Mouse (Mus musculus) liver, embryonic 15.5 days (tissue): ENCODE measurements around the gene Plxna4. TPM values are rescaled to one million over a fixed set of nuclear protein-coding genes. Genes with fewer than 3 reads are reported as not detected.

ENCODE experiments used
- ATAC-seq: fragments of 200-750 bp; cut with Nextera tagmentation; 2 replicates; pipeline ENCODE4 v1.8.0; 2017; ENCODE audit warnings: moderate number of reproducible peaks, mild to moderate bottlenecking, moderate library complexity; ENCODE audit not compliant: insufficient read depth
- H3K27ac ChIP-seq: fragments of 300-500 bp; sonication (generic); replicated peaks from 2 replicates; pipeline ENCODE4 v1.5.1; 2015; ENCODE audit warnings: mild to moderate bottlenecking, inconsistent platforms
- H3K27me3 ChIP-seq: fragments of 300-500 bp; sonication (generic); 2 replicates; pipeline ENCODE4 v1.6.1; 2015; ENCODE audit warnings: mild to moderate bottlenecking, inconsistent platforms
- H3K36me3 ChIP-seq: fragments of 300-500 bp; sonication (generic); replicated peaks from 2 replicates; pipeline ENCODE4 v1.6.1; 2015; ENCODE audit warnings: moderate library complexity, mild to moderate bottlenecking, inconsistent platforms
- H3K4me1 ChIP-seq: fragments of 300-500 bp; sonication (generic); replicated peaks from 2 replicates; pipeline ENCODE4 v1.6.1; 2015; ENCODE audit warnings: inconsistent platforms
- H3K4me2 ChIP-seq: fragments of 300-500 bp; sonication (generic); 2 replicates; pipeline ENCODE4 v1.6.1; 2015; ENCODE audit warnings: moderate library complexity, mild to moderate bottlenecking, inconsistent platforms
- H3K4me3 ChIP-seq: fragments of 300-500 bp; sonication (generic); replicated peaks from 2 replicates; pipeline ENCODE4 v1.5.1; 2015; ENCODE audit warnings: mild to moderate bottlenecking, inconsistent platforms
- H3K9ac ChIP-seq: fragments of 300-500 bp; sonication (generic); 2 replicates; pipeline ENCODE4 v1.6.1; 2015; ENCODE audit warnings: moderate library complexity, mild to moderate bottlenecking, inconsistent platforms
- H3K9me3 ChIP-seq: fragments of 300-500 bp; sonication (generic); replicated peaks from 2 replicates; pipeline ENCODE4 v1.6.1; 2016; ENCODE audit warnings: inconsistent platforms
- WGBS: fragments of 180-500 bp; shearing (Covaris S2); methylation state at CpG from one replicate; pipeline ENCODE4 v1.1.7; 2015; ENCODE audit warnings: mixed read lengths; ENCODE audit not compliant: insufficient replicate concordance; 5-methylcytosine and 5-hydroxymethylcytosine counted together
- polyA plus RNA-seq: library from polyadenylated mRNA; unstranded; fragments of >200 nt; fragmentation: Nextera tagmentation; extraction: Ambion mirVana; gene quantifications from 2 replicates; pipeline ENCODE4 v1.2.1, GENCODE M21; 2015

The Plxna4 gene
- polyA plus RNA-seq, 1 experiment from 2014 or later = 0.26 TPM

DNA sequence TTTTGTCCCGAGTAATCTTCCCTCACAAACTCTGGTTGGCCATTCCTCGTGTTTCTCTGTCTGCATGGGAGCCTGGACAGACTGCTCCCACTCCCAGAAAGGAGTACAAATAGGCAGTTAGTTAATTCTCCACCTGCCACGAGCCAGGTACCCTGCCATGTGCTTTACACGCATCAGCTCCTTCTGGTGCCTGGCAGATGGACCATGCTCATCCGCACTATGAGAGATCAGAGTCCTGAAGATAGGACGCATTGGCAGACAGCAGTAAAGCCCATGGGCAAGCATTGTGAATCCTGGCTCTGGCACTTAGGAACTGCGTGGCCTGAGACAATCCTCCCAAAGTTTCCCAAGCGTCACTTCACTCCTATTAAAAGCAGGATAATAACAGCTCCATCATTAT, 270.5 kb downstream of the Plxna4 start:
- H3K4me2 ChIP-seq = no peak overlapping the region
- no peak overlapping the region for H3K9ac ChIP-seq
- no peaks in the 10 kb centered on the region for H3K27me3 ChIP-seq
- H3K4me3 ChIP-seq = no peak overlapping the region
- H3K4me1 ChIP-seq = no peaks in the 10 kb centered on the region
- WGBS = 53% methylated on average over 8 of the region's 8 CpGs
- no peak for ATAC-seq
- H3K9me3 ChIP-seq = no peaks in the 10 kb centered on the region
- no peak overlapping the region for H3K27ac ChIP-seq
- H3K36me3 ChIP-seq = no peaks in the 10 kb centered on the region

DNA sequence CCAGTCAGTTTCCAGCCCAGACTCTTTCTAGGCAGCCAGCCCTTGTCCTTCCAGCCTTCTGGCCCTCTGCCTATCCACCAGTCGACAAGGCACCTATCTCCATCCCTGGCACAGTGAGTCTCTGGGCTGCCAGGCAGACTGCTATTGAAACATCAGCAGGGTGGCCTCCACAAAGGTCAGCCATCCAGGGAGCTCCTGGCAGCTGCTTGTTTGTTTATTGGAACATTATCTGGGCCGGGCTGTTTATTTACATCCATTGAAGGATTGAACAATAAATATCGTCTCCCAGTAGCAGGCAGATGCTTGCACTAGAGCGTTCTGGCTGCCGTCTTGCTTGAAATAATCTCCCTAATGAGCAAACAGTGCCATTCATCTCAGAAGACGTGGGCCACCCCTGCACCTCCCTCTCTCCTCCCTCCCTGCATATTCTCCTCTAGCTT, 273.0 kb downstream of the Plxna4 start:
- no peaks in the 10 kb centered on the region for H3K36me3 ChIP-seq
- no peak overlapping the region for H3K4me3 ChIP-seq
- H3K4me1 ChIP-seq = no peaks in the 10 kb centered on the region
- no peak for ATAC-seq
- WGBS = 38% methylated on average over 6 of the region's 6 CpGs
- no peak overlapping the region for H3K9ac ChIP-seq
- H3K27ac ChIP-seq = no peak overlapping the region
- no peak overlapping the region for H3K4me2 ChIP-seq
- no peaks in the 10 kb centered on the region for H3K27me3 ChIP-seq
- H3K9me3 ChIP-seq = no peaks in the 10 kb centered on the region

DNA sequence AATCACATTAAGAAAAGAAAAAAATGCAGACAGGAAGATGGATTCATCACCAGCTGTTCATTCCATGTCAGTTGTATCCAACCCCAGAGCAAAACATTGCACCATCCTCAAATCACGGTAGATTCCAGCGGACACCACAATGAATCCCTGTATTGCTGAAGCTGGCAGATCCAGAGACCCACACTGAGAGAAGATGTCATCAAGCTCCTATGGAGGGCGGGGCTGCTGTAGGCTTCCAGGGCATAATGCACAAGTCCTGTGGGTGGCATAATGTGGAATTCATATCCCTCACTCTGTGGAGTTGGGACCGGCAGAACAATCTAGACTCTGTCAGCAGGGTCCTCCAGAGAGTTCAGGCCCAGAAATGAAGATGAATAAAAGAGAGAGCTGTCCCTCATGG, 278.8 kb downstream of the Plxna4 start:
- whole genome bisulfite sequencing = 65% methylated on average over 4 of the region's 4 CpGs

DNA sequence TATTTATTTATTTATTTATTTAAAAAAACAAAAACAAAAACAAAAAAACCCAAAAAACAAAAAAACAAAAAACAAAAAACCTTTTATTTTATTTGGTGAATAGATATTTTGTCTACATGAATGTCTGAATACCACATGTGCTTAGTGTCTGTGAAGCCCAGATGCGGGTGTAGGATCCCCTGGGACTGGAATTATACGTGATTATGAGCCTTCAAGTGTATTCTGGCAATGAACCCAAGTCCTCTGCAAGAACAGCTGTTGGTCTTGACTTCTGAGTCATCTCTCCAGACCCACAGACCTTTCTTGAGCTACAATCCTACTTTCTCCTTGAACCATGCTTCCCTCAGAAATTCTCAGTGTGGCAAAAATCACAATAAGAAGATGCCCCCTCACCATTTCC, 287.4 kb downstream of the Plxna4 start:
- Histone ChIP-seq H3K4me1 (no peaks in the 10 kb centered on the region), H3K27me3 (no peaks in the 10 kb centered on the region), H3K4me3 (no peak overlapping the region), H3K4me2 (no peak overlapping the region), H3K9ac (no peak overlapping the region), H3K9me3 (no peaks in the 10 kb centered on the region), H3K27ac (no peak overlapping the region), H3K36me3 (no peaks in the 10 kb centered on the region)
- 45% methylated on average over 2 of the region's 2 CpGs for WGBS
- ATAC-seq = no peak

More for the DNA sequence above, 278.8 kb downstream of the Plxna4 start:
- H3K9me3 ChIP-seq = no peaks in the 10 kb centered on the region
- H3K4me1 ChIP-seq = no peaks in the 10 kb centered on the region
- H3K4me2 ChIP-seq = no peak overlapping the region
- H3K36me3 ChIP-seq = no peaks in the 10 kb centered on the region
- no peaks in the 10 kb centered on the region for H3K27me3 ChIP-seq
- H3K27ac ChIP-seq = no peak overlapping the region
- H3K9ac ChIP-seq = no peak overlapping the region
- H3K4me3 ChIP-seq = no peak overlapping the region
- ATAC-seq = no peak

DNA sequence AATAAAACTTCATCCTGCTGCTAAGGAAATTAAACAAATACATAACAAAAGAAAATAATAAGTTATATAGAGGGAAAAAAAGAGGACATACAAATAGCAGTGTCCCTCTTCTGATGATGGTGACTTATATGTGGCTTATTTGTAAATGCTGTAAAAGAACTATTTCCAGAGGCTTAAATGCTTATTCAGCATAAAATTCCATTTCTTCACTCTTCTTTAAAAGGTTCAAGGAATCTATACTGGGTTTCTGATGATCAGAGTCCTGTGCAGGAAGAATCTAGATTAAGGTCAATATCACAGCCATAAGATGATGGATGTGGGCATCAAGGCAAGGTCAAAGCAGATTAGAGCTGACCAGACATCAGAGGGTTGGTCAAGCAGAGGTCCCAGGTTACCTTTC, 306.5 kb downstream of the Plxna4 start:
- no peak overlapping the region for H3K4me2 ChIP-seq

DNA sequence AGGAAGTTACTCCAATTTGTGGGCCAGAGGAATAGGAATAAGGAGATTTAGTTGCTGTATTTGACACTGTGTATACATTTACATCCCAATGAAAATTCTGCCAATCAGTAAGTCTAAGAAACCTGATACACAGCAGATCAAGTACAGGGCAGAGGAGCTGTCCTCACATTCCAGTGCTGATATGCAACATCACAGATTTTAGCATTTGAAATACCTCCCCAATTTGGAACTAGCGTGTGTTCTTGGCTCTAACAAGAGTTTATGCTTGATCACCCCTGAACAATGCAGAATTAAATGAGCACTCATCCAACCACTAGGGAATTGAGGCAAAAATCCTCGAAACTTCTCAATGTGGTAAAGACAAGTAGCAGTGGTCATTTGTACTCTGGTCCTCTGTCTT, 307.3 kb downstream of the Plxna4 start:
- no peaks in the 10 kb centered on the region for H3K9me3 ChIP-seq
- WGBS = 48% methylated on average over 2 of the region's 2 CpGs
- ATAC-seq = no peak
- H3K4me3 ChIP-seq = no peak overlapping the region
- no peaks in the 10 kb centered on the region for H3K4me1 ChIP-seq
- no peak overlapping the region for H3K4me2 ChIP-seq
- H3K27ac ChIP-seq = no peak overlapping the region
- H3K9ac ChIP-seq = no peak overlapping the region
- no peaks in the 10 kb centered on the region for H3K27me3 ChIP-seq
- H3K36me3 ChIP-seq = no peaks in the 10 kb centered on the region

More for the DNA sequence above, 306.5 kb downstream of the Plxna4 start:
- Histone ChIP-seq H3K36me3 (no peaks in the 10 kb centered on the region), H3K9me3 (no peaks in the 10 kb centered on the region), H3K4me1 (no peaks in the 10 kb centered on the region), H3K27me3 (no peaks in the 10 kb centered on the region), H3K27ac (no peak overlapping the region), H3K9ac (no peak overlapping the region), H3K4me3 (no peak overlapping the region)
- no peak for ATAC-seq

DNA sequence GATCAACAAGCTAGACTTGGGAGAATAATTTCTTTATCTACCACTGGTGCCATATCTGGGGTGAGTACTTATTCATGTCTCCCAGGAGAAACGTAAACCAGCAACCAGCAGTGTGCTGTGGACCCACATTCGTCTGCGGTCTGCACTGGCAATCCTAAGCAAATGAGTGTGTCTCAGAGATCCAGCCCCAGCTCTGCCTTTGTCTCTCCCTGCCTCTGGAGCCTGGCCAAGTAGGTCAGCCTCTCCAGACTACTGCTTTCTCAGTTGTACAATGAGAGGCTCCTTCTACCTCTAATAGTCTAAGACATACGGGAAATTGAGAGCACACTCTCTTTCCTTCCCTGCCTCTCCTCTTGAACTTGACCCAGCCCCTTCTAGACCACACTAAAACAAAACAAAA, 316.5 kb downstream of the Plxna4 start:
- no peak overlapping the region for H3K27ac ChIP-seq
- H3K4me1 ChIP-seq = no peaks in the 10 kb centered on the region
- WGBS = 66% methylated on average over 4 of the region's 4 CpGs
- no peaks in the 10 kb centered on the region for H3K36me3 ChIP-seq
- H3K4me3 ChIP-seq = no peak overlapping the region
- H3K9me3 ChIP-seq = no peaks in the 10 kb centered on the region
- no peak overlapping the region for H3K4me2 ChIP-seq
- no peak for ATAC-seq
- H3K9ac ChIP-seq = no peak overlapping the region
- no peaks in the 10 kb centered on the region for H3K27me3 ChIP-seq

DNA sequence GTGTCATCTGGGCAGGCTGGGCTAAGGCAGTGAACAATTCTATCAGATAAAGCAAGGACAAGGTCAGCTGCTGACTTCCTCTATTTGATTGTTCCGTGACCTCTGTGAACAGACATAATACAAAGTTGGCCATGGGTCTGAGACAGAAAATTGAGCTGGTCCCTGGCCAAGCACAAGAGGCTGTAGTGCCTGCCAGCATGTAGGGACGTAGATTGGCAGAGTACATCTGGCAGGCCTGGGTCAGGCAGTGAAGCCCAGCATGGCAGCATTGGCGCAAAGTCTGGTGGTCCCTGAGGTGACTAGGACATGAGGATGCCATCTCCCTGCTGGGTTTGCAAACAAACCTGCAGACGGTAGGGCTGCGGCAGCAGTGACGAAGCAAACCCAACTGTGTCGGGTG, 321.9 kb downstream of the Plxna4 start:
- Histone ChIP-seq H3K9me3 (no peaks in the 10 kb centered on the region), H3K4me1 (no peaks in the 10 kb centered on the region), H3K36me3 (no peaks in the 10 kb centered on the region), H3K27ac (no peak overlapping the region), H3K4me3 (no peak overlapping the region), H3K4me2 (no peak overlapping the region), H3K27me3 (no peaks in the 10 kb centered on the region), H3K9ac (no peak overlapping the region)
- ATAC-seq = no peak
- WGBS = 69% methylated on average over 7 of the region's 7 CpGs

DNA sequence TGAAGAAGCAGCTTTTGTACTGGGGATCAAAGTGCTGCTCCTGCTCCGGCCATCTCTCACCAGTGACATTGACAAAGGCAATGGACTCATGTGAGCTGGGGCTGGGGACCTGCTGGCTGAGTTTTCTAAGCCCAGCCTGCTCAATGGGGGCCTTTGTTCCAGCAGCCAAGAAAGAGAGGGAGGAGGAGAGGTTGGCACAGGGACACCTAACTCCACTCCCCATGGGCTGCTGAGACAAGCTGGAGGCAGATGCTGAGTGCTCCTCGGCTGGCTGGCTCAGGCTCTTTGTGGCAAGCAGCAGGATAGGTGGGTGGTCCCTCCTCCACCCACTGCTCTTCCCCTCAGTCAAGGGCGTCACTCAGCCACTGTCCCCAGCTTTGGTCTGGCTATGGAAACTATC, 326.7 kb downstream of the Plxna4 start:
- ATAC-seq = no peak
- 40% methylated on average over 3 of the region's 3 CpGs for WGBS

DNA sequence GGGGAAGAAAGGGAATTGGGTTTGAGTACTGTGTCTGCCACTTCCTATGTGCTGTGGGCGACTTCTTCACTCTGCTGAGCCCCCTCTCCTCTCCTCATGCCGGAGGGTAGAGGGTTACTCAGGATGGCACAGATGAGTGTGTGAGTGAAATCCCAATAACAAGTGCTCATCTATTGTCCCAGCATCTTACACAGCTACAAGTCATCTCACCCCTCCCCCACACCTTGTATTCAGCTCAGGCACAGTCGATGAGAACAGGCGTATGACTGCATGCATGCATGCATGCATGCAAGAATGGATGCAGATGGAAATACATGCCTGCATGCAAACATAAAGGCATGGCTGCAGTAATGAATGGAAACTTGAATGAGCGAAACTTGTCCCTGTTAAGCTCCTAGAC, 327.7 kb downstream of the Plxna4 start:
- no peak for ATAC-seq
- Histone ChIP-seq H3K4me3 (no peak overlapping the region), H3K9ac (no peak overlapping the region), H3K36me3 (no peaks in the 10 kb centered on the region), H3K4me2 (no peak overlapping the region), H3K27me3 (no peaks in the 10 kb centered on the region), H3K4me1 (no peaks in the 10 kb centered on the region), H3K9me3 (no peaks in the 10 kb centered on the region), H3K27ac (no peak overlapping the region)
- WGBS = 60% methylated on average over 5 of the region's 5 CpGs

More for the DNA sequence above, 326.7 kb downstream of the Plxna4 start:
- Histone ChIP-seq H3K4me3 (no peak overlapping the region), H3K9me3 (no peaks in the 10 kb centered on the region), H3K4me1 (no peaks in the 10 kb centered on the region), H3K27ac (no peak overlapping the region), H3K4me2 (no peak overlapping the region), H3K36me3 (no peaks in the 10 kb centered on the region), H3K9ac (no peak overlapping the region), H3K27me3 (no peaks in the 10 kb centered on the region)

DNA sequence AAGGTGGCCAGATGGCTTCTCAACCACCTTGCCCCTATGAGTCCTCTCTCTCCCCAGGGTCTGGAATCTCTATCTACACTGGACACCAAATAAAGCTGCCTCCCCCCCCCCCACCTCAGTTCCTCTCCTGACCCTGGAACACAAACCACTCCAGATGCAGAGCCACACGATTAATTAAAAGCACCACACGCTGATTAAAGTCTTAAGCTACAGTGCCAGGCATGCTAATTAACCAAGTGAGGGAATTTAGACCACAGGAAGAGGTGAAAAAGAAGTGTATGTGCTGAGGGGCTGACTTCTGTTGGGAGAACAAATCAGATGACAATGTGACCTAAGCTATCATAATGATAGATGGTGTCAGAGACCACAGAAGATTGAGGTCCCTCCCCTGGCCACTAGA, 332.8 kb downstream of the Plxna4 start:
- Histone ChIP-seq H3K4me3 (no peak overlapping the region), H3K27ac (no peak overlapping the region), H3K27me3 (no peaks in the 10 kb centered on the region), H3K9me3 (no peaks in the 10 kb centered on the region), H3K36me3 (no peaks in the 10 kb centered on the region), H3K4me1 (no peaks in the 10 kb centered on the region), H3K9ac (no peak overlapping the region), H3K4me2 (no peak overlapping the region)
- no peak for ATAC-seq
- WGBS = 23% methylated on average over 2 of the region's 2 CpGs

DNA sequence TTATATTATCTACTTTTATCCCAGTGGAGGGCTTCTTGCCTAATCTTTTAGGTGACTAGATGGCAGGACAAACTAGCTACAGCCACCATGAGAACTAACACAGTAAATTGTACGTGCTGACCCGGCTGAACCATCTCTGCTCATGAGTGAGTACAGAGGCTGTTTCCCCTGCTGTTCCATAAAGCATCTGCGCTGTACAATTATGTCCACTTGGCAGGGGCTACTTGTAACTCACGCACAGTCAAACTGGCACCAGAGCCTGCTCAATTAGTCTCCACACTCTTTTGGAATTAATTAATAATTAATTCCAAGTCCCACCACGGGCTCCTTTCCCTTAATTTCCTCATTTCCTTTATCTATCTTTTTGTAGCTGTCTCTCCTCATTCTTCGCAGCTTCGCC, 335.8 kb downstream of the Plxna4 start:
- H3K4me2 ChIP-seq = no peak overlapping the region
- H3K9ac ChIP-seq = no peak overlapping the region
- H3K4me3 ChIP-seq = no peak overlapping the region
- no peaks in the 10 kb centered on the region for H3K36me3 ChIP-seq
- H3K9me3 ChIP-seq = no peaks in the 10 kb centered on the region
- 68% methylated on average over 7 of the region's 7 CpGs for WGBS
- H3K27ac ChIP-seq = no peak overlapping the region
- no peak for ATAC-seq
- no peaks in the 10 kb centered on the region for H3K4me1 ChIP-seq
- no peaks in the 10 kb centered on the region for H3K27me3 ChIP-seq
